Mouse (Mus musculus) hindbrain, embryonic 14.5 days (tissue): ENCODE measurements around the gene Rybp. TPM values are rescaled to one million over a fixed set of nuclear protein-coding genes. Genes with fewer than 3 reads are reported as not detected.
A peak's percentile ranks its signal among the peaks of the same experiment; 100 is the strongest.

Source experiments
- ATAC-seq: fragments of 200-750 bp; cut with Nextera tagmentation; 2 replicates; pipeline ENCODE4 v1.8.0; 2017; ENCODE audit warnings: moderate number of reproducible peaks, mild to moderate bottlenecking, moderate TSS enrichment, moderate library complexity; ENCODE audit not compliant: low FRiP score
- DNase-seq: peaks from one replicate; pipeline ENCODE4 v3.0.0-alpha.2; 2015; ENCODE audit warnings: low spot score
- H3K27ac ChIP-seq: fragments of 300-500 bp; sonication (generic); 2 replicates; pipeline ENCODE4 v1.5.1; 2014; ENCODE audit warnings: mild to moderate bottlenecking, moderate library complexity
- H3K27me3 ChIP-seq: fragments of 300-500 bp; sonication (generic); 2 replicates; pipeline ENCODE4 v1.6.1; 2014; ENCODE audit warnings: mild to moderate bottlenecking, low read length, mixed read lengths; ENCODE audit not compliant: control insufficient read depth, insufficient read depth
- H3K36me3 ChIP-seq: fragments of 300-500 bp; sonication (generic); replicated peaks from 2 replicates; pipeline ENCODE4 v1.6.1; 2014; ENCODE audit not compliant: control insufficient read depth, insufficient read depth
- H3K4me1 ChIP-seq: fragments of 300-500 bp; sonication (generic); replicated peaks from 2 replicates; pipeline ENCODE4 v1.6.1; 2014; ENCODE audit warnings: antibody characterized with exemption, low read length, mixed read lengths; ENCODE audit not compliant: control insufficient read depth, insufficient read depth
- H3K4me2 ChIP-seq: fragments of 300-500 bp; sonication (generic); replicated peaks from 2 replicates; pipeline ENCODE4 v1.6.1; 2014; ENCODE audit warnings: mild to moderate bottlenecking, moderate library complexity
- H3K4me3 ChIP-seq: fragments of 300-500 bp; sonication (generic); replicated peaks from 2 replicates; pipeline ENCODE4 v1.5.1; 2014; ENCODE audit warnings: mild to moderate bottlenecking, low read length
- H3K9ac ChIP-seq: fragments of 300-500 bp; sonication (generic); 2 replicates; pipeline ENCODE4 v1.6.1; 2014
- H3K9me3 ChIP-seq: fragments of 300-500 bp; sonication (generic); 2 replicates; pipeline ENCODE4 v1.6.1; 2016; ENCODE audit warnings: low read length; ENCODE audit not compliant: control insufficient read depth
- WGBS: fragments of 180-500 bp; shearing (Covaris S2); extraction: QIAGEN DNeasy Blood & Tissue Kit; methylation state at CpG from one replicate; pipeline ENCODE4 v1.1.7; 2014; 5-methylcytosine and 5-hydroxymethylcytosine counted together
- polyA plus RNA-seq: library from polyadenylated mRNA; unstranded; fragments of >200 nt; fragmentation: Nextera tagmentation; extraction: Ambion mirVana; gene quantifications from 2 replicates; pipeline ENCODE4 v1.2.1, GENCODE M21; 2014

The Rybp gene
- polyA plus RNA-seq, 1 experiment from 2014 or later: 14.5 TPM

DNA sequence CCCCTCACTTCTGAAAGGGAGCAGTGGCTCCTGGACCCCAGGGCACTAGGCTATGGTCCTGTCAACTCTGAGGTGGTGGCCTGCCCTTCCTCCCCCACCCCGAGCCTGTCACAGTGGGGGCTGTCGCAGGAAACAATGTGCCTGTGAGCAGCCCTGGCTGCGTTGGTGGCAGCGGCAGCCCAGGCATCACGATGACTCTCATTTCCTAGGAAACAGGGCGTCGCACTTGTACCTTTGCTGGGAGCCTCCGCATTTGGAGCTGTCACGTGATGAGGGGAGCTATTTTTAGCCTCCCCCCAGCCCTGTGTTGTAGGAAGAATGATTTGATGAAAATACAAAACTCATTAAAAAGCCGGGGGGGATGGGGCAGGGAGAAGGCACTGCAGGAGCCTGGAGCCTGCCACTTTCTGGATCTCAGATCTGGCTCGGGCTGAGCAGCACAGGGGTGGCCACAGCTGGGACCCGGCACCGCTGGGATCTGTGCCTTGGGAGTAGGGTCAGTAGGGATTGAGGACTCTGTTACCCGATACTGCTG, 80.5 kb downstream of the Rybp start:
- Histone ChIP-seq H3K9ac (peak overlapping the region; percentile 6; the same call in 1 of the 2 replicates), H3K9me3 (no peaks in the 10 kb centered on the region), H3K36me3 (no peaks in the 10 kb centered on the region), H3K27me3 (peaks cover 31% of the 10 kb centered on the region), H3K4me2 (peak overlapping the region; percentile 11), H3K4me3 (no peak overlapping the region), H3K4me1 (peaks cover 20% of the 10 kb centered on the region), H3K27ac (no peak overlapping the region)
- peak; percentile 22 for ATAC-seq
- WGBS: 1% methylated on average over 14 of the region's 14 CpGs
- DNase-seq: peak; percentile 53

GRCm38 (mm10) chr6:100206261-100206660, 81.0 kb downstream of the Rybp start:
- DNase-seq: no peak

GRCm38 (mm10) chr6:100204436-100204835, 82.8 kb downstream of the Rybp start:
- H3K27ac ChIP-seq: no peak overlapping the region
- no peak overlapping the region for H3K9ac ChIP-seq
- peaks cover 26% of the 10 kb centered on the region for H3K27me3 ChIP-seq
- H3K4me3 ChIP-seq: no peak overlapping the region
- H3K36me3 ChIP-seq: no peaks in the 10 kb centered on the region
- WGBS: 32% methylated on average over 7 of the region's 7 CpGs
- no peak overlapping the region for H3K4me2 ChIP-seq
- DNase-seq (peak; percentile 63), ATAC-seq (peak; percentile 21; the same call in 1 of the 2 replicates)
- no peaks in the 10 kb centered on the region for H3K9me3 ChIP-seq
- peaks cover 20% of the 10 kb centered on the region for H3K4me1 ChIP-seq

More at GRCm38 (mm10) chr6:100206261-100206660, 81.0 kb downstream of the Rybp start:
- H3K9me3 ChIP-seq: no peaks in the 10 kb centered on the region
- H3K4me3 ChIP-seq: no peak overlapping the region
- no peak for ATAC-seq
- H3K4me1 ChIP-seq: peaks cover 20% of the 10 kb centered on the region
- WGBS: 39% methylated on average over 1 of the region's 1 CpGs
- H3K27me3 ChIP-seq: peaks cover 31% of the 10 kb centered on the region
- H3K27ac ChIP-seq: no peak overlapping the region
- H3K9ac ChIP-seq: no peak overlapping the region
- no peak overlapping the region; the same call in 1 of the 2 replicates for H3K4me2 ChIP-seq
- no peaks in the 10 kb centered on the region for H3K36me3 ChIP-seq

- H3K9ac ChIP-seq: no peak overlapping the region
- H3K9me3 ChIP-seq: no peaks in the 10 kb centered on the region
- H3K4me2 ChIP-seq: no peak overlapping the region
- H3K4me3 ChIP-seq: no peak overlapping the region
- H3K4me1 ChIP-seq: peaks cover 20% of the 10 kb centered on the region
- DNase-seq (peak; percentile 33), ATAC-seq (peak; percentile 41)
- peaks cover 21% of the 10 kb centered on the region for H3K27me3 ChIP-seq
- 8% methylated on average over 3 of the region's 3 CpGs for WGBS
- no peak overlapping the region for H3K27ac ChIP-seq
- no peaks in the 10 kb centered on the region for H3K36me3 ChIP-seq
Measured at GRCm38 (mm10) chr6:100203492-100203891, 83.8 kb downstream of the Rybp start.

DNA sequence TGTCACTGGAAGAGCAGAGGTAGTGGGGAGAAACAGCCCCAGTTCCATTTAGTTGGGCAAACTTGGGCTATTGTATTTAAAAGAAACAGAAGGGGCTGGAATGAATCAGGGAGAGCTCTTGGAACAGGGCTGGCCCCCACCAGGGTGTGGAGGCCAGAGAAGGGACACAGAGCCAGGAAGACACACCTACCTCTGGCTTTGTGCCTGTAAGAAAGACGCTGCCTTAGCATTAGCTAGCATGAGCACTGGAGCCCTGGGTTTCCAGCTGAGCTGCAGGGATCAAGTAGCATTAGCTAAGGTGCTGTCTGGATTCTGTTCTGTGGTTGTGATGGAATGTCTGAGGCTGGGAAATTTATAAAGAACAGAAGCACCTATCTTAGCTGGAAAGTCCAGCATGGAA, 85.2 kb downstream of the Rybp start:
- Histone ChIP-seq H3K4me3 (no peak overlapping the region), H3K36me3 (no peaks in the 10 kb centered on the region), H3K4me1 (peaks cover 21% of the 10 kb centered on the region), H3K9ac (no peak overlapping the region), H3K9me3 (no peaks in the 10 kb centered on the region), H3K27me3 (peaks cover 13% of the 10 kb centered on the region), H3K4me2 (no peak overlapping the region), H3K27ac (no peak overlapping the region)
- WGBS: 50% methylated on average over 1 of the region's 1 CpGs
- ATAC-seq: no peak
- no peak for DNase-seq

- Histone ChIP-seq H3K27me3 (no peaks in the 10 kb centered on the region), H3K9me3 (no peaks in the 10 kb centered on the region), H3K4me2 (no peak overlapping the region), H3K9ac (no peak overlapping the region), H3K36me3 (no peaks in the 10 kb centered on the region), H3K4me3 (no peak overlapping the region), H3K27ac (no peak overlapping the region), H3K4me1 (peaks cover 17% of the 10 kb centered on the region)
- ATAC-seq (peak; percentile 73), DNase-seq (peak; percentile 65)
- 36% methylated on average over 5 of the region's 5 CpGs for WGBS
Measured at GRCm38 (mm10) chr6:100197102-100197501, 90.2 kb downstream of the Rybp start.

DNA sequence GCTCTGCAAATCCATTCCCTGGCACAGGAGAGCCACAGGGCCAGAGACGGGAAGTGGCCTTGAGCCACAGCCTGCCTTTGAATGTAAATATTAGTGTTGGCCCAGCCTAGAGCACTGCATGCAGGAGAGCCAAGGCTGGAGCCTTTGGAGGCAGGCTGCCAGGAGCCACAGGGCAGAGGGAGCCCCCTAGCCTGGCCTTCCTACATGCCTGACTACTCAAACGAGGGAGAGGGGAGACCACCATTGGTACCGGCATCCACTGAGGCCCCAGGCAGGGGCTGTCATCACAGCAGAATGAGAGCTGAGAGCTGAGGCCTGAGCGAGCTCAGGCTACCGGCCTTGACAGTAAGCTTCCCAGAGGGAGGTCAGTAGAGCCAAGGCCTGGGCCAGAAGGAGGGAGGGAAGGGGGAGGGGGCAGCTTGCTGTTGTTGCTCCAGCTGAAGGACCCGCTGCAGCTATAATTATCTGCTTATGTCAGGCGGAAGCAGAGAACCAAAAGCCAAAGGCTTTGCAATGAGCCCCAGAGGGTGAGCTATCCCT, 91.3 kb downstream of the Rybp start:
- Histone ChIP-seq H3K36me3 (no peaks in the 10 kb centered on the region), H3K27me3 (no peaks in the 10 kb centered on the region), H3K27ac (no peak overlapping the region), H3K9me3 (no peaks in the 10 kb centered on the region), H3K9ac (no peak overlapping the region), H3K4me3 (no peak overlapping the region), H3K4me1 (peaks cover 17% of the 10 kb centered on the region), H3K4me2 (no peak overlapping the region)
- WGBS: 13% methylated on average over 7 of the region's 7 CpGs
- peak; percentile 46; the same call in 1 of the 2 replicates for ATAC-seq
- no peak for DNase-seq

DNA sequence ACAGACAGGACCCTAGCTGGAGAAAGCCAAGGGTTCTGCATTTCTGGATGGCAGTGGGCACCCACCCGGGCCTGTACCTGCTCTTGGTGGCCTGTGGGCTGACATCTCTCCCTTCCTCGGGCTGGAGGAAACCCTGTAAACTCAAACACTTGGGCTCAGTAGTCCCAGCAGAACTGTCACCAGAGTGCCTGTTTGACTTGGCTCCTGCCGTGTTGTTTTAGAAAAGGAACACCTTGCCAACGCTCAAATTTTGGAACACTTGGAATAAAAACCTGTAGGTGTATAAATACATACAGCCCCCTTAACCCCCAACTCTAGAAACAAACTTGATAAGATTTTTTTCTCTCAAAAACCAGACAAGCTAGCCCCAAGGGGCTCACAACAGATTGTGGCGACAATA, 92.2 kb downstream of the Rybp start:
- Histone ChIP-seq H3K4me3 (no peak overlapping the region), H3K9ac (no peak overlapping the region), H3K4me1 (peaks cover 17% of the 10 kb centered on the region), H3K36me3 (no peaks in the 10 kb centered on the region), H3K27me3 (no peaks in the 10 kb centered on the region), H3K4me2 (no peak overlapping the region), H3K27ac (no peak overlapping the region), H3K9me3 (no peaks in the 10 kb centered on the region)
- DNase-seq: no peak
- ATAC-seq: no peak
- WGBS: 69% methylated on average over 5 of the region's 5 CpGs

GRCm38 (mm10) chr6:100193760-100194159, 93.5 kb downstream of the Rybp start:
- H3K4me1 ChIP-seq: peaks cover 17% of the 10 kb centered on the region
- no peaks in the 10 kb centered on the region for H3K9me3 ChIP-seq
- no peak overlapping the region for H3K4me3 ChIP-seq
- DNase-seq (no peak), ATAC-seq (no peak)
- no peaks in the 10 kb centered on the region for H3K36me3 ChIP-seq
- no peak overlapping the region for H3K27ac ChIP-seq
- 76% methylated on average over 7 of the region's 7 CpGs for WGBS
- H3K4me2 ChIP-seq: no peak overlapping the region
- H3K9ac ChIP-seq: no peak overlapping the region
- no peaks in the 10 kb centered on the region for H3K27me3 ChIP-seq
